Mouse (Mus musculus): Measurements from ENCODE around the gene Naa16. TPM values are rescaled to one million over a fixed set of nuclear protein-coding genes. Genes with fewer than 3 reads are reported as not detected.

Naa16 gene
- polyA plus RNA-seq (2014; fragmentation: Illumina TruSeq; extraction: RNeasy Lipid Tissue Mini Kit (QIAGEN cat#74804); ENCODE audit: low read depth, low replicate concordance) = 59.5 TPM

GRCm38 (mm10) chr14:79390265-79390926 lies at the start of gene Naa16:
Gene Naa16 (minus strand): TSS chr14:79390778.

DNA sequence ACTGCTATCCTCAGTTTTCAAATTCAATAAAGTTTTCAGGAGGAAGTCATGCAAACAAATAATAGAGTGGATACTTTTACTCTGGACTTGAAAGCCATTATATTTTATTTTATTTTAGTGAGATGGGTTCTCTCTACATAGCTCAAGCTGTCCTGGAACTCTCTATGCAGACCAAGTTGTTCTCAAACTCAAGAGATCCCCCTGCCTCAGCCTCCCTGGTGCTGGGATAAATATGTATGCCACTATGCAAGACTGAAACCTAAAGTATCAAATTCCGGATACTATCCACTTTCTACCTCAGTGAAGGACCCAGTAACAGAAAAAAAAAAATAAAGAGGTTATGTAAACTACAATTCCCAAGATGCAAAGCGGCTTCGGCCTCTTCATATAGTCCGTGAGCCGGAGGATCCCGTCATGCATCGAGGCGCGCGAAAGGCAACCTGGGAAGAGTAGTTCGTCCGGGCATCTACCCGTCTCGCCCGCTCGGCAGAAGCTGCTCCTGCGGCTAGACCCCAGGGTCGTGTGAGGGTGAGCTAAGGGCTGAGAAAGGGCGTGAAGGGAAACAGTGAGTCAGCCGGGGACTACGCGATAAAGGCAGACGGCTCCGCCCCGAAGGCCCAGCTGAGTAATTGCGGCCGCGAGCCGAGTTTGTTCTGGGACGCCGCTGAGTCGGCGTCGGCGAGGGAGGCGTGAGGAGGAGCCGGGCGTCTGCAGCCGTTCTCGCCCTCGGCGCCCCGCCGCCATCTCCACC lies 35.6 kb upstream of the Naa16 start, which contains the start of gene Kbtbd7:
TSS of gene Kbtbd7 (plus strand) at position 533 of the 751 bp plus-strand sequence.

DNA sequence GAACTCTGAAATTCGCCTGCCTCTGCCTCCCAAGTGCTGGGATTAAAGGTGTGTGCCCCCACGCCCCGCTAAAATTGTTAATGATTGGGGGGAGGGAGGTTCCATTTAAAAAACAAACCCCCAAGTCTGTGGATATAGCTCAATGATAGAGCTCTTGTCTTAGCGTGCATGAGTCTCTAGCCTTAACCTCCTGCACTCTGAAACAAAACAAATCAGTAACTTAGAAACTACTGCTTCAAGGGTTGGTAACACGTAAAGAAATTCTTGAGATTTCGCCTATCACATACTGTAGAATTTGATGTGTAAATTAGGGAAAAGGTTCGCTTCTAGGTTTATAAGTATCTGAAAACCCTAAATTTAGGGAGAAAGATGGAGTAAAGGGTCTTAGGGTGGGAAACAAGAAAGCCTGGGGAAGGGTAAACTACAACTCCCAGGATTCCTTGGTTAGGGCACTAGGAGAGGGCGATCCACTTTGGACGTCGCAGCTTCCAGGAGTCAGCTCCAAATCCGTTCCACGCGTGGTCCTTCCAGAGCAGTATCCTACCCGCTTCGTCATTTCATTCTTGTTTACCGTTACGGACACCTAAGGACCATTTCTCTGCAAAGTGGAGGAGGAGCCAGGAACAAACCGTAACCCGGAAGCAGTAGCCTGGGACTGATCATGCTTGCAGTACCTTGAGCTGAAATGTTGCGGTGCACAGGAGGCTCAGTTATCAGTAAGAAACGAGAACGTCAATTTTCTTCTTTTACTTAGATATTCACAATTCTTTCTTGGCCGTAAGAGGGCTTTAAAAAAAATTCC lies 6.9 kb upstream of the Naa16 start, which contains the start of gene Mtrf1:
TSS of gene Mtrf1 (plus strand) at position 452 of the 802 bp plus-strand sequence.

DNA sequence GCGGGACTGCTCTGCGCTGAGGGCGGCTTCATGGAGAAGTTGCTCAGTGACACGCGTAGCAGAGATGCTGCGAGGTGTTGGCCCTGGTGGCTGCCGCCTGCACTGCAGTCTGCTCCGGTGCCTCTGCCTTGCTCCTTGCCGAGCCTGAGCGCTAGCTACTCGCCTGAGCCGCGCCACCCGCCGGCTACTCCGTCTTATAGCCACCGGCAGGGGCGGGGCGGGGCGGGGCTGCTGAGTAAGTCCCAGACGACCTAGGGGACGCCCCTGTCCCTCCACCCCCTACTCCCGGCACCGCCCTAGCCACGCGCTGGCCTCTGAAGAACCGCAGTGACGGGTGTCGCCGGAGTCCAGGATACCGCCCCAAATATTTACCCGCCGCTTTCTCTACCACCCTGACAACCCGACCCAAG lies 89.1 kb downstream of the Naa16 start, which contains the start of gene Rgcc:
TSS of gene Rgcc (minus strand) at position 180 of the 410 bp plus-strand sequence.

Other genes starting within 250 kb of the Naa16 start
- not detected for gene Zfp957, start 143.4 kb downstream of the Naa16 start, polyA plus RNA-seq (2014; fragmentation: Illumina TruSeq; extraction: RNeasy Lipid Tissue Mini Kit (QIAGEN cat#74804); ENCODE audit: low read depth, low replicate concordance)
- 9.7 TPM for gene Rgcc, start 89.1 kb downstream of the Naa16 start, polyA plus RNA-seq (2014; fragmentation: Illumina TruSeq; extraction: RNeasy Lipid Tissue Mini Kit (QIAGEN cat#74804); ENCODE audit: low read depth, low replicate concordance)
- 13.4 TPM for gene Mtrf1, start 7.0 kb upstream of the Naa16 start, polyA plus RNA-seq (2014; fragmentation: Illumina TruSeq; extraction: RNeasy Lipid Tissue Mini Kit (QIAGEN cat#74804); ENCODE audit: low read depth, low replicate concordance)
- 32.7 TPM for gene Kbtbd7, start 35.7 kb upstream of the Naa16 start, polyA plus RNA-seq (2014; fragmentation: Illumina TruSeq; extraction: RNeasy Lipid Tissue Mini Kit (QIAGEN cat#74804); ENCODE audit: low read depth, low replicate concordance)
- 0.63 TPM for gene Kbtbd6, start 61.1 kb upstream of the Naa16 start, polyA plus RNA-seq (2014; fragmentation: Illumina TruSeq; extraction: RNeasy Lipid Tissue Mini Kit (QIAGEN cat#74804); ENCODE audit: low read depth, low replicate concordance)
- gene Elf1, start 90.4 kb upstream of the Naa16 start, polyA plus RNA-seq (2014; fragmentation: Illumina TruSeq; extraction: RNeasy Lipid Tissue Mini Kit (QIAGEN cat#74804); ENCODE audit: low read depth, low replicate concordance) = 160 TPM
- 64.8 TPM for gene Wbp4, start 90.7 kb upstream of the Naa16 start, polyA plus RNA-seq (2014; fragmentation: Illumina TruSeq; extraction: RNeasy Lipid Tissue Mini Kit (QIAGEN cat#74804); ENCODE audit: low read depth, low replicate concordance)
- gene Sugt1, start 196.9 kb upstream of the Naa16 start, polyA plus RNA-seq (2014; fragmentation: Illumina TruSeq; extraction: RNeasy Lipid Tissue Mini Kit (QIAGEN cat#74804); ENCODE audit: low read depth, low replicate concordance) = 292 TPM